Mouse (Mus musculus) right cerebral cortex, postnatal 25 days (tissue): ENCODE measurements around the gene Plekhm3.

Source experiments
- DNase-seq: peaks from one replicate; pipeline ENCODE4 v3.0.0; 2022

Plekhm3 gene

GRCm38 (mm10) chr1:64875156-64875555, 81.5 kb downstream of the Plekhm3 start:
- DNase-seq, result no peak

GRCm38 (mm10) chr1:64871956-64872355, 84.7 kb downstream of the Plekhm3 start:
- no peak for DNase-seq

- DNase-seq, result no peak
Observed at GRCm38 (mm10) chr1:64867684-64868083, 88.9 kb downstream of the Plekhm3 start.

GRCm38 (mm10) chr1:64866140-64866539, 90.5 kb downstream of the Plekhm3 start:
- no peak for DNase-seq

GRCm38 (mm10) chr1:64860235-64860920, 96.2 kb downstream of the Plekhm3 start:
- DNase-seq, result no peak

- DNase-seq, result no peak
Observed at GRCm38 (mm10) chr1:64859826-64860225, 96.8 kb downstream of the Plekhm3 start.

GRCm38 (mm10) chr1:64854835-64855234, 101.8 kb downstream of the Plekhm3 start:
- no peak for DNase-seq

GRCm38 (mm10) chr1:64853738-64854730, 102.6 kb downstream of the Plekhm3 start:
- DNase-seq, result no peak

GRCm38 (mm10) chr1:64853244-64853643, 103.4 kb downstream of the Plekhm3 start:
- no peak for DNase-seq

- no peak for DNase-seq
Observed at GRCm38 (mm10) chr1:64852272-64852671, 104.4 kb downstream of the Plekhm3 start.

- no peak for DNase-seq
Observed at GRCm38 (mm10) chr1:64850345-64850744, 106.3 kb downstream of the Plekhm3 start.

GRCm38 (mm10) chr1:64848996-64849395, 107.6 kb downstream of the Plekhm3 start:
- no peak for DNase-seq

- DNase-seq, result no peak
Observed at GRCm38 (mm10) chr1:64848081-64848480, 108.5 kb downstream of the Plekhm3 start.

- no peak for DNase-seq
Observed at GRCm38 (mm10) chr1:64847565-64847964, 109.1 kb downstream of the Plekhm3 start.

- no peak for DNase-seq
Observed at GRCm38 (mm10) chr1:64844978-64845377, 111.6 kb downstream of the Plekhm3 start.

- DNase-seq, result no peak
Observed at GRCm38 (mm10) chr1:64843900-64844616, 112.6 kb downstream of the Plekhm3 start.

GRCm38 (mm10) chr1:64840930-64841329, 115.7 kb downstream of the Plekhm3 start:
- DNase-seq, result no peak

- no peak for DNase-seq
Observed at GRCm38 (mm10) chr1:64836584-64836983, 120.0 kb downstream of the Plekhm3 start.

- DNase-seq, result no peak
Observed at GRCm38 (mm10) chr1:64836114-64836513, 120.5 kb downstream of the Plekhm3 start.

- no peak for DNase-seq
Observed at GRCm38 (mm10) chr1:64831552-64831951, 125.1 kb downstream of the Plekhm3 start.

GRCm38 (mm10) chr1:64827434-64827833, 129.2 kb downstream of the Plekhm3 start:
- DNase-seq, result no peak

GRCm38 (mm10) chr1:64826348-64827103, 130.1 kb downstream of the Plekhm3 start:
- no peak for DNase-seq
